Mouse (Mus musculus) midbrain, embryonic 16.5 days (tissue): ENCODE results near the gene Gm20388. TPM values are rescaled to one million over a fixed set of nuclear protein-coding genes. Genes with fewer than 3 reads are reported as not detected.
"Not testable (repeated sequence)": the region's sequence is repeated elsewhere in the genome, so short reads cannot be mapped to it uniquely, and the experiment has no call there.

Experiments used
- ATAC-seq: fragments of 200-750 bp; cut with Nextera tagmentation; 2 replicates; pipeline ENCODE4 v1.8.0; 2017; ENCODE audit warnings: moderate TSS enrichment
- H3K27ac ChIP-seq: fragments of 300-500 bp; sonication (generic); 2 replicates; pipeline ENCODE4 v1.5.1; 2014; ENCODE audit warnings: mild to moderate bottlenecking, low read length, mixed read lengths
- H3K27me3 ChIP-seq: fragments of 300-500 bp; sonication (generic); 2 replicates; pipeline ENCODE4 v1.6.1; 2014; ENCODE audit warnings: low read depth, low read length, mixed read lengths; ENCODE audit not compliant: control insufficient read depth, insufficient read depth
- H3K36me3 ChIP-seq: fragments of 300-500 bp; sonication (generic); 2 replicates; pipeline ENCODE4 v1.6.1; 2014; ENCODE audit warnings: mild to moderate bottlenecking, low read length, moderate library complexity, mixed read lengths; ENCODE audit not compliant: control insufficient read depth, insufficient read depth
- H3K4me1 ChIP-seq: fragments of 300-500 bp; sonication (generic); 2 replicates; pipeline ENCODE4 v1.6.1; 2014; ENCODE audit warnings: mild to moderate bottlenecking, low read length, mixed read lengths; ENCODE audit not compliant: control insufficient read depth, insufficient read depth
- H3K4me2 ChIP-seq: fragments of 300-500 bp; sonication (generic); 2 replicates; pipeline ENCODE4 v1.6.1; 2014; ENCODE audit warnings: mild to moderate bottlenecking, low read length, mixed read lengths
- H3K4me3 ChIP-seq: fragments of 300-500 bp; sonication (generic); 2 replicates; pipeline ENCODE4 v1.5.1; 2014; ENCODE audit warnings: low read depth, mild to moderate bottlenecking, low read length, moderate library complexity, mixed read lengths
- H3K9ac ChIP-seq: fragments of 300-500 bp; sonication (generic); 2 replicates; pipeline ENCODE4 v1.6.1; 2014; ENCODE audit warnings: low read depth, low read length, mixed read lengths
- H3K9me3 ChIP-seq: fragments of 300-500 bp; sonication (generic); replicated peaks from 2 replicates; pipeline ENCODE4 v1.6.1; 2014; ENCODE audit warnings: mild to moderate bottlenecking, low read length, mixed read lengths; ENCODE audit not compliant: control insufficient read depth, poor library complexity, severe bottlenecking
- WGBS: fragments of 180-500 bp; shearing (Covaris S2); extraction: QIAGEN DNeasy Blood & Tissue Kit; methylation state at CpG from one replicate; pipeline ENCODE4 v1.1.7; 2014; 5-methylcytosine and 5-hydroxymethylcytosine counted together
- polyA plus RNA-seq: library from polyadenylated mRNA; unstranded; fragments of >200 nt; fragmentation: Nextera tagmentation; extraction: Ambion mirVana; gene quantifications from 2 replicates; pipeline ENCODE4 v1.2.1, GENCODE M21; 2015

Gm20388 gene
- polyA plus RNA-seq, 1 experiment from 2014 or later: 7.5 TPM

DNA sequence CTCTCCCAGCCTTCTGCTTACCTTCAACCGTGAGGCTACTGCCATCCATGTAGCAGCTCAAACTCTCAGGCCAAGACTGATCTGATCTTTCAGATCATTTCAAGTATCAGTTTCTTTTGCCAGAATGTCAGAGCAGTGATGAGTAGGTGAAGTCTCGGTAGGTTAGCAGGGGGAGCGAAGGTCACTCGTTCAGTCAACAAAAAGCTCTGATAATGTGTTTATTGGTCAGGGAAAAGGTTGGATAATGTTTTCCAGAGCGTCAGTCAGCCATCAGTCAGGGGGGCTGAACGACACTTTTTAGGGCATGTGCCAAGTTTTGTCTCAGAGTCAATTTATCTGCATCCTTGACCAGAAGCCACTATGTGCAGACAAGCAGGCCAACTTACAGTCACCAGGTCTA lies 3562.3 kb downstream of the Gm20388 start:
- not testable (repeated sequence) for H3K9ac ChIP-seq, ATAC-seq, H3K9me3 ChIP-seq, H3K4me2 ChIP-seq, H3K4me3 ChIP-seq, H3K36me3 ChIP-seq, H3K4me1 ChIP-seq, H3K27ac ChIP-seq, H3K27me3 ChIP-seq
- 78% methylated on average over 6 of the region's 6 CpGs for WGBS

DNA sequence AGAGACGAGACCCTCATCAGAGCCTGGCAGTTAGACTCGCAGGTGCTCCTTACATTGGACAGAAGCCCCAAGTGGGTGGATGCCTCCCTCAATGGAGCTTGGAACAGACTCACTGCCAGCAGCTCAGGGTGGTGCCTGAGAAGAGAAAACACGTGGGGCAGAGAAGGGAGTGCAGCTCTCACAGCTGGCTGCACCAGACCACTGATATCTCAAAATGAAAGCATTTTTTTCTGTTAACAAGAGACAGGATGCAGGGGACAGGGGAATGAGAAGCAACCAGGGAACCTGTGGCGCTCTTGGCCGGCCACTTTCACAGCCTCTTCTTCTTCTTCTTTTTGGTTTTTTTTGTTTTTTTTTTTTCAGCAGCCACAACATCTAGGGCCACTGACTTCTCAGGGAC lies 3563.9 kb downstream of the Gm20388 start:
- ATAC-seq: not testable (repeated sequence)
- 73% methylated on average over 5 of the region's 5 CpGs for WGBS

DNA sequence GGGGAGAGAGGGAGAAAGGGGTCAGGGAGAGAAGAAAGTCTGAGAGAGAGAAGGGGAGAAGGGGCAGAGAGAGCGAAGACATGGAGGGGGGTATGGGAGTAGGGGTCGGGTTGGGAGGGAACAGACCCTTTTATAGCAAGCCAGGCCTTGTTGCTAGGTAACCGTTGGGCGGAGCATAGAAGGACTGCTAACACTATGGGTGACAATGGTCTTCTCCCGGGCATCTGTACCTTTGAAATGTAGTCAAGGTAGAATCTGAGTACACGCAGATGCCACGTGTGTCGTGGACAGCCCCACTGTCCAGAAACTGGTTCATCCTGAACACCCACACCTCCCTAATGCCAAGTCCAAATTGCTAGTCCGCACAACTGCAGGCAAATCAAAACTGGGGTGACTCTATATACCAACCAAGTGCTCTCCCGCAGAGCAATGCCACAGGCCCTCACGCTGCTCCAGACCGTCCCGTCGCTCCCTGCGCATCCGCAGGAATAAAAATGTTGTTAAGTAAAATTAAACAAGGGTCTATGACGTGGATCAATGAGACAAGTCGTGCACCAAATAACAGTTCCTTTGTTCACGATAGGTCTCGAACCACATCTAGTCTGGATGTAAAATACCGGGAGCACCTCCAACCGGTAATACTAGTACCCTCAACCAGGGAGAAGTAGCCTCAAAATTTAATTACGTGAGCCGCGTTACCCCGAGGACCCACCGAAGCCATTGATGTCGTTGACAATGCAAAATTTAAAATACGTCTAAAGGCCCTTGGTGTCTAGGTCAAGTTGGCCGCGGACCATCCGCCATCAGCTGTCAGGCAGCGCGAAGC lies 3566.5 kb downstream of the Gm20388 start:
- Histone ChIP-seq H3K36me3 (peaks cover 5% of the 10 kb centered on the region; the same call in 1 of the 2 replicates), H3K27me3 (no peaks in the 10 kb centered on the region), H3K4me1 (peaks cover 16% of the 10 kb centered on the region), H3K9ac (peak overlapping the region; percentile 79), H3K4me2 (peak overlapping the region; percentile 89), H3K4me3 (peak overlapping the region; percentile 71), H3K9me3 (no peaks in the 10 kb centered on the region), H3K27ac (peak overlapping the region; percentile 97)
- ATAC-seq: peak; percentile 70
- WGBS: 6% methylated on average over 34 of the region's 34 CpGs

More for the DNA sequence above, 3563.9 kb downstream of the Gm20388 start:
- H3K4me1 ChIP-seq: peaks cover 16% of the 10 kb centered on the region
- not testable (repeated sequence) for H3K4me2 ChIP-seq, H3K9me3 ChIP-seq, H3K27ac ChIP-seq, H3K9ac ChIP-seq, H3K27me3 ChIP-seq, H3K36me3 ChIP-seq, H3K4me3 ChIP-seq

DNA sequence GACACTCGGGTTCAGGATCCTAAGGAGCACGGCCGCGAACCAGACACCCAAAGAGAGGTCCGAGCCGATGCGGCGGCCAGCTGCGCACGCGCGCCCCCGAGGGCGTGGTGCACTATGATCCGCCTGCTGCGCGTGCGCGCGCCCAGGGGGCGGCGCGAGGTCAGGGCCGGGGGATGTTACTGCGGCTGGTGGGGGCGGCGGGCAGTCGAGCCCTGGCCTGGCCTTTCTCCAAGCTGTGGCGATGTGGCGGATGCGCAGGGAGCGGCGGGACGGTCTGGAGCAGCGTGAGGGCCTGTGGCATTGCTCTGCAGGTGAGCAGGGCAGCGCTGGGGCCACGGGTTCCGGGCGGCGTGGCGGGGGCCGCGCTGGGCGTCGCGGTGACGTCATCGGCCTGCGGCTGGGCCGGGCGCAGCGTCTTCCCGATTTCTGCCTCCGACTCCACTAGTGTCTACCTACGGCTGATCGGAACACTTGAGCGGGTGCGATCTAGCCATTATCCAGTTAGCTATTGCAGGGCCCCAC lies 3567.2 kb downstream of the Gm20388 start, which contains the start of gene Afg3l1:
TSS of gene Afg3l1 (plus strand) at position 167 of the 522 bp plus-strand sequence.
- WGBS: under 1% methylated on average over 57 of the region's 58 CpGs
- ATAC-seq: peak; percentile 90
- H3K27ac ChIP-seq: peak within 1 kb of the TSS; percentile 97
- H3K9ac ChIP-seq: peak within 1 kb of the TSS; percentile 79
- no peaks in the 10 kb centered on the region for H3K27me3 ChIP-seq
- peak within 1 kb of the TSS; percentile 89 for H3K4me2 ChIP-seq
- H3K9me3 ChIP-seq: no peaks in the 10 kb centered on the region
- peaks cover 16% of the 10 kb centered on the region for H3K4me1 ChIP-seq
- H3K4me3 ChIP-seq: peak within 1 kb of the TSS; percentile 71
- H3K36me3 ChIP-seq: peaks cover 9% of the 10 kb centered on the region; the same call in 1 of the 2 replicates

DNA sequence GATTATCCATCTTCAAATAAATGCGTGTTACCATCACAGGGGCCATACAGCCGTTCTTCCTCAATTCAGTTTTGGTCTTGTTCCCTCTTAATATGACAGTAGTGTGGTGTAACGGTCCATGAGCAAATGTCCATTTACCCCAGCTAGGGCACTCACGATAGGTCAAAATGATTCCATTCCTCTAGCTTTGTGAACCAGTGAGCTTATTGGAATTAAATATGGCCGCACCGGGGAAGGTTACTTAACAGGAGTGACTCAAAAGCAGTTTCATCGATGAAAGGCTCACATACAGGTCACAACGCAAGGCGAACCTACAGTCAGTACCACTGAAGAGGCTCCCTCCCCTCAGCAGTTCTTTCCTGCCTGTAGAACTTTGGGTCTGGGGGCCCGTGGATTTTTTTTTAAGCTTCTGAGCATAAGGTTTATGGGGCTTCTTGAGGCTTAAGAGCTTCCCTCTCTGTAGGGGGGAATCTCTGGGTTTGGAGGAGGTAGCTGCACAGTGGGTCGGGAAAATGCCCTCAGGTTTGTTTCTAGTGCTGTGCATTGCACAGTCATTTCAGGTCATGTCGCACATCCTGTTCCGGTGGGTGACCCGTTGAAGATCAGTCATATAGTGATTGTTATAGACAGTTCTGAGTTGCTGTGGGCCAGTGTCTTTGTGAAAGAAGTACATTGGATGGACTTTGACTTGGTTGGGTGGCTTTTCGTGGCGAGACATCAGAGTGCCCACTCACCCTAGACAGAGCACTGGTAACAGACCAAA lies 3568.0 kb downstream of the Gm20388 start:
- no peaks in the 10 kb centered on the region for H3K27me3 ChIP-seq
- H3K4me3 ChIP-seq: peak overlapping the region; percentile 71
- peak; percentile 36 for ATAC-seq
- no peaks in the 10 kb centered on the region for H3K9me3 ChIP-seq
- peak overlapping the region; percentile 97 for H3K27ac ChIP-seq
- peaks cover 9% of the 10 kb centered on the region; the same call in 1 of the 2 replicates for H3K36me3 ChIP-seq
- H3K4me2 ChIP-seq: peak overlapping the region; percentile 89
- H3K4me1 ChIP-seq: peaks cover 16% of the 10 kb centered on the region
- 36% methylated on average over 16 of the region's 16 CpGs for WGBS
- peak overlapping the region; percentile 79 for H3K9ac ChIP-seq

DNA sequence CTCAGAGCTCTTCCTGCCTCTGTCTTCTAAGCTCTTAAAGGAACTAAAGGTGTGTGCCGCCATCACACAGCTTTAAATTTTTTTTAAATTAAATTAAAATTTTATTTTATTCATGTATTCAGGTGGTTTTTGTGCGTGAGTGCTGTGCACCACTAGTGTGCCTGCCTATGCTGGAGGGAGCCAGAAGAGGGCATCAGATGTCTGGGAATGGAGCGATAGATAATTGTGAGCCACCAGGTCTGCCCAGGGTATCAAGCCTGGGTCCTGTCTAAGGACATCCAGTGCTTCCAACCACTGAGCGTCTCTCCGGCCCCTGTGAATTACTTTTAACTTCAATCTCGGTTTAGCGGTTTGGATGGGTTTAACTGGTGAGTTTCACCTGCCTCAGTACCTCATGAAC lies 3572.0 kb downstream of the Gm20388 start:
- Histone ChIP-seq H3K27me3 (no peaks in the 10 kb centered on the region), H3K4me1 (peaks cover 11% of the 10 kb centered on the region), H3K9ac (no peak overlapping the region), H3K9me3 (no peaks in the 10 kb centered on the region), H3K36me3 (peaks cover 32% of the 10 kb centered on the region), H3K4me2 (no peak overlapping the region), H3K4me3 (no peak overlapping the region), H3K27ac (no peak overlapping the region)
- ATAC-seq: no peak
- WGBS: 86% methylated on average over 7 of the region's 7 CpGs

DNA sequence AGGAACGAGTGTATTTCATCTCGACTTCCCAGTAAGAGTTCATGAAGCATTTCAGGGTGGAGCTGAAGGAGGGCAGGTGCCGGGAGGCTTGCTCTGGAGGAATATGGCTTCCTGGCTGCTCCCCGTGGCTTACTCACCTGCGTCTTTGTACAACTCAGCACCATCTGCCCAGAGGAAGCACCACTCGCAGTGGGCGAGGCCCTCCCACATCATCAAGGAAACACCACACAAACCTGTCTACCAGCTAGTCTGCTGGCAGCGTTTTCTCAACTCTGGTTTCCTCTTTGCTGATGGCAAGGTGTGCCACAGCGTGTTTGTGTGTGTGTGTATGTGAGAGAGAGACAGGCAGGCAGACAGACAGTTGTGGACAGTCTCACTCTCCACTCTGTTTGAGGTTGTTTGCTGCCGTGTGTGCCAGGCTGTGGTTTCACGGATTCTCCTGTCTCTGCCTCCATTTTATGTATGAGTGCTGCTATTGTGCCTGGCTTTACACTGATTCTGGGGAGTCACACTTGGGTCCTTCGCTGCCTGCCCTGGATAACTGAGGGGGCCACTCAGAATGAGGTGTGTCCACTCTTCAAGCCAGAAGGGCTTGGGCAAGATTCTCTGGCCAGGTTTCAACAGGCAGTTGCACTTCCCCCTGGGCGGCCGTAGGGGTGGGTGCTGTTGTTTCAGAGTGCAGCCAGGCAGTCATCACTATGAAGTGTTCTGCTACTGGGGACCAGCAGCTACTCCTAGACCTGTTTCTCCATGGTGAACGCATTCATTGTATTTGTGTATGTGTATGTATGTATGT lies 3580.8 kb downstream of the Gm20388 start:
- 94% methylated on average over 15 of the region's 15 CpGs for WGBS
- H3K27me3 ChIP-seq: no peaks in the 10 kb centered on the region
- H3K27ac ChIP-seq: no peak overlapping the region
- no peak overlapping the region for H3K4me2 ChIP-seq
- no peak overlapping the region for H3K4me3 ChIP-seq
- H3K36me3 ChIP-seq: peaks cover 75% of the 10 kb centered on the region
- no peaks in the 10 kb centered on the region for H3K4me1 ChIP-seq
- no peaks in the 10 kb centered on the region for H3K9me3 ChIP-seq
- no peak for ATAC-seq
- no peak overlapping the region for H3K9ac ChIP-seq

DNA sequence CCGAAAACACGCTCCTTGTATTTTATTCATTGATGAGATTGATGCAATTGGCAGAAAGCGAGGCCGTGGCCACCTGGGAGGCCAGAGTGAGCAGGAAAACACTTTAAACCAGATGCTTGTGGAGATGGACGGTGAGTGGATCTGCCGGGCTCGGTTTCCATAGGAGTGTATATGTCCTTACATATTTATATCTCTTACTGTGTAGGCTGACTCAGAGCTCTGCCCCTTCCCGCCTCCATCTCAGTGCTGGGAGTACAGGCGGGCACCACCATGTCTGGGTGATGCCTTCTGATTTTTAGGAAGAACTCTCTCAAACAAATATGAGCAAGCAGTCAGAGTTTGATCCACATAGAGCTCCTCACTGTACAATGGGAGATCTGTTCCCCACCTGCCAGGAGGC lies 3582.3 kb downstream of the Gm20388 start:
- Histone ChIP-seq H3K9me3 (no peaks in the 10 kb centered on the region), H3K4me2 (no peak overlapping the region), H3K9ac (no peak overlapping the region), H3K27me3 (no peaks in the 10 kb centered on the region), H3K27ac (no peak overlapping the region), H3K4me3 (no peak overlapping the region), H3K36me3 (peaks cover 65% of the 10 kb centered on the region), H3K4me1 (no peaks in the 10 kb centered on the region)
- WGBS: 95% methylated on average over 9 of the region's 9 CpGs
- no peak for ATAC-seq
